Mouse (Mus musculus): ENCODE results near the gene Rab11fip2.

The Rab11fip2 gene

GRCm38 (mm10) chr19:59943322-59943871 is at the start of gene Rab11fip2:
Rab11fip2 (minus strand) TSS chr19:59943654.
- peak; percentile 91 to 94 for DNase-seq

GRCm38 (mm10) chr19:59981588-59981987 is 38.1 kb upstream of the Rab11fip2 start:
- DNase-seq: no peak

GRCm38 (mm10) chr19:59954936-59955335 is 11.5 kb upstream of the Rab11fip2 start:
- DNase-seq: no peak

GRCm38 (mm10) chr19:59949731-59950130 is 6.3 kb upstream of the Rab11fip2 start:
- DNase-seq: no peak

GRCm38 (mm10) chr19:59942716-59943321 is 635 bp downstream of the Rab11fip2 start:
- DNase-seq: no peak

- DNase-seq: peak; percentile 4 to 11
Observed at GRCm38 (mm10) chr19:59939711-59940110, 3.7 kb downstream of the Rab11fip2 start.

- no peak for DNase-seq
Observed at GRCm38 (mm10) chr19:59932085-59932484, 11.4 kb downstream of the Rab11fip2 start.

- no peak for DNase-seq
Observed at GRCm38 (mm10) chr19:59928672-59929071, 14.8 kb downstream of the Rab11fip2 start.

- DNase-seq: no peak
Observed at GRCm38 (mm10) chr19:59926125-59926524, 17.3 kb downstream of the Rab11fip2 start.

- no peak for DNase-seq
Observed at GRCm38 (mm10) chr19:59920846-59921245, 22.6 kb downstream of the Rab11fip2 start.

- no peak for DNase-seq
Observed at GRCm38 (mm10) chr19:59917901-59918613, 25.4 kb downstream of the Rab11fip2 start.

- DNase-seq: no peak
Observed at GRCm38 (mm10) chr19:59911554-59911953, 31.9 kb downstream of the Rab11fip2 start.

- no peak for DNase-seq
Observed at GRCm38 (mm10) chr19:59905296-59906081, 38.0 kb downstream of the Rab11fip2 start.

GRCm38 (mm10) chr19:59899965-59900364 is 43.5 kb downstream of the Rab11fip2 start:
- no peak for DNase-seq

- DNase-seq: no peak
Observed at GRCm38 (mm10) chr19:59898301-59898700, 45.2 kb downstream of the Rab11fip2 start.

- DNase-seq: no peak
Observed at GRCm38 (mm10) chr19:59889383-59889782, 54.1 kb downstream of the Rab11fip2 start.

GRCm38 (mm10) chr19:59888846-59889245 is 54.6 kb downstream of the Rab11fip2 start:
- DNase-seq: no peak

- no peak for DNase-seq
Observed at GRCm38 (mm10) chr19:59887866-59888265, 55.6 kb downstream of the Rab11fip2 start.

- DNase-seq: no peak
Observed at GRCm38 (mm10) chr19:59885301-59885700, 58.2 kb downstream of the Rab11fip2 start.

- DNase-seq: no peak
Observed at GRCm38 (mm10) chr19:59877238-59877637, 66.2 kb downstream of the Rab11fip2 start.

GRCm38 (mm10) chr19:59866666-59867065 is 76.8 kb downstream of the Rab11fip2 start:
- no peak for DNase-seq

- DNase-seq: no peak
Observed at GRCm38 (mm10) chr19:59862423-59862822, 81.0 kb downstream of the Rab11fip2 start.

GRCm38 (mm10) chr19:59860799-59861198 is 82.7 kb downstream of the Rab11fip2 start:
- peak; percentile 13 to 39 for DNase-seq

All from kidney, postnatal 4 days (tissue).